Mouse (Mus musculus) brain, embryonic 14.5 days (tissue): ENCODE data around the gene Calml4.
A peak's percentile ranks its signal among the peaks of the same experiment; 100 is the strongest.

ENCODE experiments used
- CTCF ChIP-seq: fragments of 200-500 bp; IDR thresholded peaks from 2 replicates; pipeline ENCODE4 v1.5.1; 2012; ENCODE audit warnings: inconsistent platforms, mild to moderate bottlenecking, moderate library complexity, borderline replicate concordance; ENCODE audit not compliant: insufficient read depth, insufficient read length; ENCODE audit errors: extremely low read depth
- POLR2A ChIP-seq: fragments of 200-500 bp; IDR thresholded peaks from 2 replicates; pipeline ENCODE4 v1.6.1; 2012; ENCODE audit warnings: mild to moderate bottlenecking, inconsistent platforms, borderline replicate concordance; ENCODE audit not compliant: poor library complexity, insufficient read depth, insufficient read length, severe bottlenecking; ENCODE audit errors: extremely low read depth

DNA sequence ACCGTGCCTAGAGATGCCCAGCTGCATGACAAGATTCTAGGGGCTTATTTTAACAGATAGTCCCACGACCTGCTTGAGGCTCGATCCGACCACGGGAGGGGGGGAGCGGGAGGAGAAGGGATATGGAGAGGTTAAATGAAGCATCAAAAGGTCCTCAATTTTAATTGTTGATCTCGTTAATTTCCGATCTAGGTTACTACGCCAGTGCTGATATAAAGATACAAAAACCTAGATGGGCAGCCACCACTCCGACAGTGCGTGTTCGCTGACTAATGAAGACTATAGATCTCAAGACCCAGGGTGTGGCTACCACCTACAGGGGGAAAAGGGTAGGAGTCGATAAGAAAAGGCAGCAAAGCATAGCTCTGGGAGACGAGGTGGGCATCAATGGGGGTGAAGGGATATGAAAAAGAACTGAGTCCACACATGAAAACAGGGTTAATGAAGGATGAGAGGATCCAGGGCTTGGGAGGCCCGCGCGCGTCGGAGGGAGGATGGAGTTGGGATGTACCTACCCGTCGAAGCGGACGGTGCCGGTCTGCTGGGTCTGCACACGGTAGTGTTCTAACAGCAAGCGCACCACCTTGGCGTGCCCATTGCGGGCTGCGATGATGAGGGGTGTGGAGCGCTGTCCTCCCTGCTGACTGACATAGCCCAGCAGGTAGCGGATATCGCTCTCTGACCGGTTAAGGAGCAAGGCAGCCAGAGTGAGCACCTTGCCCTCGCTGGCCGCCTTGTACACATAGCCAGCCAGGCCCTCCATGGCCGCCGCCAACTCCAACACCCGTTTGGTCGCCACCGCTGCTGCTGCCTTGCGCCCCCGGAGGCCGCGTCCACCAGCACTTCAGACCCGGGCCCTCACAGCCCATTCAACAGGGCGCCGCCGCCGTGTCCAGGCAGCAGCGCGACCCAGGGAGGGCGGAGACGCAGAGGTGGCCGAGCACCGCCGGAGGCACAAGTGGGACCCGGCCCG is 47.1 kb upstream of the Calml4 start:
- TF ChIP-seq CTCF (peak; percentile 19; the same call in 1 of the 2 replicates), POLR2A (no peak)
